Mouse (Mus musculus): ENCODE data around the gene Cfap157. TPM values are rescaled to one million over a fixed set of nuclear protein-coding genes. Genes with fewer than 3 reads are reported as not detected.
A peak's percentile ranks its signal among the peaks of the same experiment; 100 is the strongest.

The Cfap157 gene
- polyA plus RNA-seq, 2 experiments, result not detected

DNA sequence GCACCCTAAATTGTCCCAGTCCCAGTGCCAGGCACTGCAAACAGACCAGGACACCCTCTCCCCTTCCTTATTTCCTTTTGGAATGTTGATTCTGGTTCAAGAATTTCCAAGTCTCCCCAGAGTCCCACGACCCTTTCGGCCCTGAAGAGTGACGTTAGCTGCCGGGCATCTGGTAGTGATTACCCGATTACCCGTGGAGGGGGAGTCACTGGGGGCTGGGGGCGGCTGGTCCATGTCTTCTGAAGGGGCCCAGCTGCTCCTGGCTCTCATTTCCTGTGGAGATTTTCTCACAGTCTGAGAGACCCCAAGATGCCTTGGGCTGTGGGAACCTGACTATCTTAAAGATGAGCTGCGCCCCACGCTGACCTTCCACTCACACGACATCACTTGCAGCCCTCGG is 53.4 kb downstream of the Cfap157 start:
- H3K4me2 ChIP-seq (ENCODE audit: low read depth), result no peak overlapping the region
- no peak for TF ChIP-seq EP300 (IDR thresholded peaks at IDR 0.05; ENCODE audit: low read depth)
- no peak for TF ChIP-seq CTCF (IDR thresholded peaks at IDR 0.05; ENCODE audit: low read depth)
- H3K4me1 ChIP-seq (replicated peaks; ENCODE audit: control insufficient read depth in 2 of 2, insufficient read depth in 2 of 2, low read length in 1 of 2), result peaks cover 0 to 6% of the 10 kb centered on the region in 2 experiments; a peak in 1 of 4 replicates
- H3K27me3 ChIP-seq (ENCODE audit: control insufficient read depth, insufficient read depth, low read length), result no peaks in the 10 kb centered on the region
- DNase-seq (ENCODE audit: low read depth in 3 of 3, low spot score in 3 of 3), result no peak
- no peaks in the 10 kb centered on the region for H3K9me3 ChIP-seq (ENCODE audit: control insufficient read depth, low read length)
- H3K9ac ChIP-seq (replicated peaks), result no peak overlapping the region
- no peaks in the 10 kb centered on the region for H3K36me3 ChIP-seq (replicated peaks; ENCODE audit: control insufficient read depth, insufficient read depth, low read depth)
- H3K27ac ChIP-seq, result no peak overlapping the region
- no peak for ATAC-seq (ENCODE audit: insufficient read depth)
- no peak overlapping the region for H3K4me3 ChIP-seq (ENCODE audit: insufficient read depth in 1 of 2, low read depth in 2 of 2, low read length in 2 of 2)
- 59% methylated on average over 11 of the region's 11 CpGs for WGBS (ENCODE audit: insufficient replicate concordance)

DNA sequence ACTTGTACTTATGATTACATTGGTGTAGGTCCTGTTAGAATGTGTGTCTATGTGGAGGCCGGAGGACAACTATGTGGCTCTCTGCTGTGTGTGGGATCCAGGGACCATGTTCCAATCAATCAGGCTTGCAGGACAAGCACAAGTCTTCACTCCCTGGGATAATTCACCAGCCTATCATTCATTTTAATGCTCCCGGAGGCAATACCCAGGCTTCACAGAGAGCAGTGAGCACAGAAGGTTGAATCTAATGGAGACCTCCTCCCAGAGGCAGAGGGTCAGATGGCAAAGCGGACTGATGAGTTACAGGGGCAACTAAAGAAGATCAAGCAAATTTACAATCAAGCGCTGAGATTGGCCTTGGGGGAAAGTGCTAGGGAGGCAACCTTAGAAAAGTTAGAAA is 54.7 kb downstream of the Cfap157 start:
- ATAC-seq (ENCODE audit: insufficient read depth) (no peak), DNase-seq (ENCODE audit: low read depth in 3 of 3, low spot score in 3 of 3) (no peak)
- H3K9me3 ChIP-seq (ENCODE audit: control insufficient read depth, low read length), result no peaks in the 10 kb centered on the region
- peaks cover 0 to 5% of the 10 kb centered on the region in 2 experiments; a peak in 1 of 4 replicates for H3K4me1 ChIP-seq (replicated peaks; ENCODE audit: control insufficient read depth in 2 of 2, insufficient read depth in 2 of 2, low read length in 1 of 2)
- no peak overlapping the region; the same call in 1 of the 2 replicates for H3K4me2 ChIP-seq (ENCODE audit: low read depth)
- TF ChIP-seq EP300 (IDR thresholded peaks at IDR 0.05; ENCODE audit: low read depth) (no peak), CTCF (IDR thresholded peaks at IDR 0.05; ENCODE audit: low read depth) (no peak)
- H3K27ac ChIP-seq, result no peak overlapping the region
- 67% methylated on average over 4 of the region's 4 CpGs for WGBS (ENCODE audit: insufficient replicate concordance)
- H3K27me3 ChIP-seq (ENCODE audit: control insufficient read depth, insufficient read depth, low read length), result no peaks in the 10 kb centered on the region
- H3K4me3 ChIP-seq (ENCODE audit: insufficient read depth in 1 of 2, low read depth in 2 of 2, low read length in 2 of 2), result no peak overlapping the region
- no peaks in the 10 kb centered on the region for H3K36me3 ChIP-seq (replicated peaks; ENCODE audit: control insufficient read depth, insufficient read depth, low read depth)
- no peak overlapping the region for H3K9ac ChIP-seq (replicated peaks)

DNA sequence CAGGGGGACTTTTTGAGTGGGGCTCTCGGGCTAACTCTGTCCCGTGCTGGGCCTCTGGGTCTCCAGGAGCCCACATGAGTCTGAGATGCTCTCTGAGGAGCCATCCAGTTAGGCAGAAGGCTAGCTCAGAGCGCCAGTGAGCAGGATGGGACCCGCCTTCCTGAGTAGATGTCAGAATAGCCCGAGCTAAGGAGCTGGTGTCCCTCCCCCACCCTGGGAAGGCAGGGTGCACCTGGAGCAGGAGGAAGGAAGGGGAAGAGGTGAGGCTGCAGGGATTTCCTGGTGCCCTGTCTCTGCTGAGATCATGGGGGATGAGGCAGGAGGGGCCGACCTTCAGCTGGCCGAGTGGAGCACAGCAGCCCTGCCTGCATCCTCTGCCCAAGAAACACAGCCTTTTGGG is 55.8 kb downstream of the Cfap157 start:
- no peak overlapping the region for H3K4me3 ChIP-seq (ENCODE audit: insufficient read depth in 1 of 2, low read depth in 2 of 2, low read length in 2 of 2)
- no peak for DNase-seq (ENCODE audit: low read depth in 3 of 3, low spot score in 3 of 3)

DNA sequence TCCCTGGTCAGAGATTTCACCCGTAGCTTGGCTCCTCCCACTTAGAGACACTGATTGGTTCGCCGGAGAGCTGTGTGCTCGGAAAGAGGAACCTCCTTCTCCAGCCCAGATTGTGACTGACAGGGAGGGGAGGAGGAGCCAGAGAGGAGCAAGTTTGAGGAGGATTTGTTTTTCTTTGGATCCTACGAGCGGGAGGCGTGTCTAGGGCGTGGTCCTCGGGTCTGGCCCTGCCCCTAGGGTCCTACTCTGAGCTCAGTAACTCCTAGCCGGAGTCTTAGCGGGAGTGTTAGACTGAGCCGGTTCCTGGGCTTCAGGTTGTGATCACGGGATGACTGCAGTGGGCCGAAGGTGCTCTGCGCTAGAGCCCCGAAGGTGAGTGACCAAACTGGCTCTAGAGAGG is 56.8 kb downstream of the Cfap157 start:
- no peaks in the 10 kb centered on the region for H3K9me3 ChIP-seq (ENCODE audit: control insufficient read depth, low read length)
- H3K4me2 ChIP-seq (ENCODE audit: low read depth), result peak overlapping the region; percentile 54
- H3K9ac ChIP-seq (replicated peaks), result no peak overlapping the region
- peak; percentile 88 for ATAC-seq (ENCODE audit: insufficient read depth)
- H3K36me3 ChIP-seq (replicated peaks; ENCODE audit: control insufficient read depth, insufficient read depth, low read depth), result no peaks in the 10 kb centered on the region
- H3K4me1 ChIP-seq (replicated peaks; ENCODE audit: control insufficient read depth in 2 of 2, insufficient read depth in 2 of 2, low read length in 1 of 2), result peaks cover 0 to 4% of the 10 kb centered on the region in 2 experiments; a peak in 1 of 4 replicates
- WGBS (ENCODE audit: insufficient replicate concordance), result 6% methylated on average over 16 of the region's 16 CpGs
- H3K27ac ChIP-seq, result no peak overlapping the region
- peak; percentile 69 to 77 (median 73) for DNase-seq (ENCODE audit: low read depth in 3 of 3, low spot score in 3 of 3)
- H3K27me3 ChIP-seq (ENCODE audit: control insufficient read depth, insufficient read depth, low read length), result no peaks in the 10 kb centered on the region
- TF ChIP-seq EP300 (IDR thresholded peaks at IDR 0.05; ENCODE audit: low read depth) (no peak), CTCF (IDR thresholded peaks at IDR 0.05; ENCODE audit: low read depth) (no peak)
- H3K4me3 ChIP-seq (ENCODE audit: insufficient read depth in 1 of 2, low read depth in 2 of 2, low read length in 2 of 2), result peak overlapping the region; percentile 29 to 39; a peak in 3 of 4 replicates

More for the DNA sequence above, 55.8 kb downstream of the Cfap157 start:
- TF ChIP-seq CTCF (IDR thresholded peaks at IDR 0.05; ENCODE audit: low read depth), result no peak
- no peak for TF ChIP-seq EP300 (IDR thresholded peaks at IDR 0.05; ENCODE audit: low read depth)
- Histone ChIP-seq H3K4me1 (replicated peaks; ENCODE audit: control insufficient read depth in 2 of 2, insufficient read depth in 2 of 2, low read length in 1 of 2) (0 out of 4 replicates have a peak, but pooled peaks cover 0 to 4% of the 10 kb centered on the region in 2 experiments), H3K27me3 (ENCODE audit: control insufficient read depth, insufficient read depth, low read length) (no peaks in the 10 kb centered on the region), H3K9ac (replicated peaks) (no peak overlapping the region), H3K36me3 (replicated peaks; ENCODE audit: control insufficient read depth, insufficient read depth, low read depth) (no peaks in the 10 kb centered on the region), H3K9me3 (ENCODE audit: control insufficient read depth, low read length) (no peaks in the 10 kb centered on the region), H3K4me2 (ENCODE audit: low read depth) (no peak overlapping the region), H3K27ac (no peak overlapping the region)
- peak; percentile 14; the same call in 1 of the 2 replicates for ATAC-seq (ENCODE audit: insufficient read depth)
- WGBS (ENCODE audit: insufficient replicate concordance), result 46% methylated on average over 7 of the region's 7 CpGs

Other genes starting within 250 kb of the Cfap157 start
- gene Fam102a, start 249.1 kb downstream of the Cfap157 start, polyA plus RNA-seq (2012; rRNA removed), result 0.88 and 1.0 TPM in 2 replicates
- gene Fam102a, start 249.1 kb downstream of the Cfap157 start, polyA plus RNA-seq (2014; fragmentation: Nextera tagmentation; extraction: Ambion mirVana), result 0.91 and 1.1 TPM in 2 replicates
- 53.5 and 61.6 TPM in 2 replicates for gene Dpm2, start 213.6 kb downstream of the Cfap157 start, polyA plus RNA-seq (2012; rRNA removed)
- 53.6 and 54.6 TPM in 2 replicates for gene Dpm2, start 213.6 kb downstream of the Cfap157 start, polyA plus RNA-seq (2014; fragmentation: Nextera tagmentation; extraction: Ambion mirVana)
- gene Pip5kl1, start 209.6 kb downstream of the Cfap157 start, polyA plus RNA-seq (2012; rRNA removed), result 0.11 TPM in 2 replicates
- not detected in 2 replicates for gene Pip5kl1, start 209.6 kb downstream of the Cfap157 start, polyA plus RNA-seq (2014; fragmentation: Nextera tagmentation; extraction: Ambion mirVana)
- gene 9430097D07Rik, start 208.7 kb downstream of the Cfap157 start, polyA plus RNA-seq (2012; rRNA removed), result not detected in 2 replicates
- 0.06 TPM in 1 of 2 replicates, not detected in the other for gene 9430097D07Rik, start 208.7 kb downstream of the Cfap157 start, polyA plus RNA-seq (2014; fragmentation: Nextera tagmentation; extraction: Ambion mirVana)
- 5.4 and 5.6 TPM in 2 replicates for gene St6galnac4, start 197.3 kb downstream of the Cfap157 start, polyA plus RNA-seq (2012; rRNA removed)
- gene St6galnac4, start 197.3 kb downstream of the Cfap157 start, polyA plus RNA-seq (2014; fragmentation: Nextera tagmentation; extraction: Ambion mirVana), result 6.2 and 6.8 TPM in 2 replicates
- gene St6galnac6, start 184.7 kb downstream of the Cfap157 start, polyA plus RNA-seq (2012; rRNA removed), result 9.9 and 14.3 TPM in 2 replicates
- gene St6galnac6, start 184.7 kb downstream of the Cfap157 start, polyA plus RNA-seq (2014; fragmentation: Nextera tagmentation; extraction: Ambion mirVana), result 3.2 and 4.4 TPM in 2 replicates
- gene Ak1, start 162.7 kb downstream of the Cfap157 start, polyA plus RNA-seq (2012; rRNA removed), result 0.34 and 0.37 TPM in 2 replicates
- 0.44 and 0.59 TPM in 2 replicates for gene Ak1, start 162.7 kb downstream of the Cfap157 start, polyA plus RNA-seq (2014; fragmentation: Nextera tagmentation; extraction: Ambion mirVana)
- gene Eng, start 137.8 kb downstream of the Cfap157 start, polyA plus RNA-seq (2012; rRNA removed), result 15.4 and 17.6 TPM in 2 replicates
- gene Eng, start 137.8 kb downstream of the Cfap157 start, polyA plus RNA-seq (2014; fragmentation: Nextera tagmentation; extraction: Ambion mirVana), result 13.9 and 16.5 TPM in 2 replicates
- 45.3 and 51.0 TPM in 2 replicates for gene Fpgs, start 80.3 kb downstream of the Cfap157 start, polyA plus RNA-seq (2012; rRNA removed)
- gene Fpgs, start 80.3 kb downstream of the Cfap157 start, polyA plus RNA-seq (2014; fragmentation: Nextera tagmentation; extraction: Ambion mirVana), result 21.6 and 25.7 TPM in 2 replicates
- gene Cdk9, start 71.4 kb downstream of the Cfap157 start, polyA plus RNA-seq (2012; rRNA removed), result 53.9 and 60.7 TPM in 2 replicates
- gene Cdk9, start 71.4 kb downstream of the Cfap157 start, polyA plus RNA-seq (2014; fragmentation: Nextera tagmentation; extraction: Ambion mirVana), result 36.5 and 42.0 TPM in 2 replicates
- gene Sh2d3c, start 63.4 kb downstream of the Cfap157 start, polyA plus RNA-seq (2012; rRNA removed), result 4.7 and 5.8 TPM in 2 replicates
- 3.5 and 5.1 TPM in 2 replicates for gene Sh2d3c, start 63.4 kb downstream of the Cfap157 start, polyA plus RNA-seq (2014; fragmentation: Nextera tagmentation; extraction: Ambion mirVana)
- gene 6330409D20Rik, start 43.4 kb downstream of the Cfap157 start, polyA plus RNA-seq (2012; rRNA removed), result 0.07 TPM in 1 of 2 replicates, not detected in the other
- not detected in 2 replicates for gene 6330409D20Rik, start 43.4 kb downstream of the Cfap157 start, polyA plus RNA-seq (2014; fragmentation: Nextera tagmentation; extraction: Ambion mirVana)
- gene Tor2a, start 27.2 kb downstream of the Cfap157 start, polyA plus RNA-seq (2012; rRNA removed), result 21.2 and 30.7 TPM in 2 replicates
- gene Tor2a, start 27.2 kb downstream of the Cfap157 start, polyA plus RNA-seq (2014; fragmentation: Nextera tagmentation; extraction: Ambion mirVana), result 25.2 and 28.1 TPM in 2 replicates
- 0.18 and 0.22 TPM in 2 replicates for gene Ttc16, start 8.8 kb downstream of the Cfap157 start, polyA plus RNA-seq (2012; rRNA removed)
- 0.09 and 0.10 TPM in 2 replicates for gene Ttc16, start 8.8 kb downstream of the Cfap157 start, polyA plus RNA-seq (2014; fragmentation: Nextera tagmentation; extraction: Ambion mirVana)
- gene Ptrh1, start 8.6 kb downstream of the Cfap157 start, polyA plus RNA-seq (2012; rRNA removed), result 1.3 and 1.7 TPM in 2 replicates
- gene Ptrh1, start 8.6 kb downstream of the Cfap157 start, polyA plus RNA-seq (2014; fragmentation: Nextera tagmentation; extraction: Ambion mirVana), result 1.9 and 2.2 TPM in 2 replicates
- gene Stxbp1, start 62.8 kb upstream of the Cfap157 start, polyA plus RNA-seq (2012; rRNA removed), result 1.4 and 2.1 TPM in 2 replicates
- gene Stxbp1, start 62.8 kb upstream of the Cfap157 start, polyA plus RNA-seq (2014; fragmentation: Nextera tagmentation; extraction: Ambion mirVana), result 2.3 and 2.6 TPM in 2 replicates
- gene Fam129b, start 91.7 kb upstream of the Cfap157 start, polyA plus RNA-seq (2012; rRNA removed), result 5.7 and 5.9 TPM in 2 replicates
- 2.7 and 2.9 TPM in 2 replicates for gene Fam129b, start 91.7 kb upstream of the Cfap157 start, polyA plus RNA-seq (2014; fragmentation: Nextera tagmentation; extraction: Ambion mirVana)
- gene Rpl12, start 177.1 kb upstream of the Cfap157 start, polyA plus RNA-seq (2012; rRNA removed), result 311 and 646 TPM in 2 replicates
- gene Rpl12, start 177.1 kb upstream of the Cfap157 start, polyA plus RNA-seq (2014; fragmentation: Nextera tagmentation; extraction: Ambion mirVana), result 144 and 162 TPM in 2 replicates
- 1.9 and 2.5 TPM in 2 replicates for gene Lrsam1, start 177.2 kb upstream of the Cfap157 start, polyA plus RNA-seq (2012; rRNA removed)
- 1.1 and 1.8 TPM in 2 replicates for gene Lrsam1, start 177.2 kb upstream of the Cfap157 start, polyA plus RNA-seq (2014; fragmentation: Nextera tagmentation; extraction: Ambion mirVana)
- 5.1 and 7.2 TPM in 2 replicates for gene Slc2a8, start 197.7 kb upstream of the Cfap157 start, polyA plus RNA-seq (2012; rRNA removed)
- 4.9 and 6.8 TPM in 2 replicates for gene Slc2a8, start 197.7 kb upstream of the Cfap157 start, polyA plus RNA-seq (2014; fragmentation: Nextera tagmentation; extraction: Ambion mirVana)